Mouse (Mus musculus) liver, embryonic 14.5 days (tissue): ENCODE measurements around the gene Rabgap1l.

Source experiments
- CTCF ChIP-seq: IDR thresholded peaks from 2 replicates; pipeline ENCODE4 v1.5.1; 2016; ENCODE audit warnings: antibody characterized with exemption, low read depth, control low read depth
- EP300 ChIP-seq: IDR thresholded peaks from 2 replicates; pipeline ENCODE4 v1.6.1; 2016; ENCODE audit warnings: antibody characterized with exemption, low read depth

DNA sequence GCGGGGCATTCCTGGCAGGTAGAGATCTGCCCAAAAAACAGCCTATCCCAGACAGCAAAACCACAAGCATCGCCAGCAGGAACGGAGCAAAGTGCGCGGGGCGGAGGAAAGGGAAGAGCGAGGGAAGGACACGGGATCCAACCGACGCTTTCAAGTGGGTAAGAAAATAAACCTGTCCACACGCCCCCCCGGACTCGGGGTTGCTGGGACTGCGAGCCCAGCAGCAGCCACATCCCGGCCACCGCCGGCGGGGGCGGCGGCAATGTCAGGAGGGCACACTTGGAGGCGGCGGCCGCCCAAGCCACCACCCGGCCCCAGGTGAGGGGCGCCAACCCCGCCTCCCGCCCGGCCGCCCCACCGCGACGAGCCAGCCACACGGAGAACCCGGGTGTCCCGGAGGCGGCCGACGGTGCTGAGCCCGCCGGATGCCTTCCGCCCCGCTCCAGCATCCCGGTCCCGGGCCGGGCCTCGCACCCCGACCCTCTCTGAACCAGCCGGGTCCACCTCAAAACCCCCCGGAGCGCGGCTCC lies 790 bp downstream of the Rabgap1l start:
- no peak for TF ChIP-seq EP300
- no peak for TF ChIP-seq CTCF
